Mouse (Mus musculus) kidney, adult 2 months (tissue): Measurements from ENCODE around the gene Adcy10.

Source experiments
- CTCF ChIP-seq: fragments of 200-500 bp; conservative IDR thresholded peaks from 2 replicates; pipeline ENCODE4 v1.5.1; 2011; ENCODE audit warnings: low read depth, mild to moderate bottlenecking, control low read depth, low read length, moderate library complexity, mixed read lengths; ENCODE audit not compliant: insufficient read depth, insufficient read length
- POLR2A ChIP-seq: fragments of 200-500 bp; IDR thresholded peaks from one replicate; pipeline ENCODE4 v1.6.1; 2011; ENCODE audit warnings: low read depth, low read length, control low read depth

DNA sequence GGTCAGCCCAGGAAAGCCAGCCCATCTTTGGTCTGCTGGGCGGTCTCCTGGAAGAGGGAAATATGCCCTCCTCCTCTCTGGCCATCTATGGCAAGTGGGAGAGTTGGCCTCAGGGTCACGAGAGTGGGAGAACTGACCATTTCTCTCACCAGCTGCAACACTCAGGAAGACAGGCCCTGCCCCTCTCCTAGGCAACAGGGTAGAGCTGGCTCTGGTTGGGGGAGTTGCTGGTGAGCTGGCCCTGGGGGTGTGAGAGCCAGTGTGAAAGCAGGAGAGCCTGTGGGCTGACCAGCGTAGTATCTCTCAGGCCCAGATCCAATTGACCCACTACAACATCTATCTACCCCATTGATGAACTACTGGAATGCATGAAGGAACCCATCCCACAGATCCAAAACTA lies 43.3 kb upstream of the Adcy10 start:
- TF ChIP-seq POLR2A (no peak), CTCF (no peak)
